Comparison of ENCODE assay signal across 32 mouse cellular contexts in genomic region chr19:4088146-4088545, GRCm38 (mm10). TPM values are rescaled to one million over a fixed set of nuclear protein-coding genes. Genes with fewer than 3 reads are reported as not detected.
"Had no signal": no experiment of that assay in that cellular context is flagged by ENCODE, and none has a peak within 500 bp of the region (broad histone marks: within the 10 kb centered on the region; RNA-seq: fewer than 3 reads in every experiment).

No protein-coding gene starts in this region.

- H3K27me3 ChIP-seq: kidney, embryonic 15.5 days; neural tube, embryonic 13.5 days; stomach, embryonic 15.5 days had no signal

- H3K27ac ChIP-seq: kidney, embryonic 15.5 days; left cerebral cortex, adult 2 months; liver, embryonic 15.5 days; macrophage; midbrain, embryonic 10.5 days; midbrain, embryonic 13.5 days; neural tube, embryonic 13.5 days; stomach, embryonic 15.5 days had no signal

- ATAC-seq: midbrain, embryonic 13.5 days; midbrain, embryonic 16.5 days had no signal

- H3K4me3 ChIP-seq: kidney, embryonic 15.5 days; left cerebral cortex, adult 2 months; liver, embryonic 15.5 days; megakaryocyte, embryonic 14.5 days; midbrain, embryonic 10.5 days; midbrain, embryonic 13.5 days; myocyte; neural tube, embryonic 13.5 days; stomach, embryonic 15.5 days had no signal

- H3K4me2 ChIP-seq: kidney, embryonic 15.5 days; liver, embryonic 11.5 days; liver, embryonic 15.5 days; midbrain, embryonic 13.5 days; neural tube, embryonic 13.5 days; stomach, embryonic 15.5 days had no signal

- H3K36me3 ChIP-seq: kidney, embryonic 15.5 days; liver, embryonic 15.5 days; midbrain, embryonic 10.5 days; midbrain, embryonic 13.5 days; neural tube, embryonic 13.5 days; stomach, embryonic 15.5 days had no signal

- H3K9ac ChIP-seq: kidney, embryonic 15.5 days; liver, embryonic 15.5 days; midbrain, embryonic 13.5 days; neural tube, embryonic 13.5 days; stomach, embryonic 15.5 days had no signal

- DNase-seq: kidney, adult 8-10 months; kidney, postnatal 10 days; kidney, postnatal 36 days; layer of hippocampus, postnatal 36 days; lung, adult 18-20 months; retina, postnatal 1 day; right cerebral cortex, postnatal 25 days; spleen, adult 18-20 months; thymus, adult 2 months; thymus, postnatal 25 days had no signal

- H3K4me1 ChIP-seq: midbrain, embryonic 13.5 days; neural tube, embryonic 13.5 days; stomach, embryonic 15.5 days had no signal

- H3K9me3 ChIP-seq: kidney, embryonic 15.5 days; liver, embryonic 15.5 days; megakaryocyte, embryonic 14.5 days; midbrain, embryonic 10.5 days; midbrain, embryonic 13.5 days; neural tube, embryonic 13.5 days; stomach, embryonic 15.5 days had no signal

RNA-seq across cellular contexts. Expression of gene Cabp2, which starts 6.8 kb away (rescaled TPM):
- total RNA-seq: layer of hippocampus, adult 8-10 months; layer of hippocampus, postnatal 10 days; layer of hippocampus, postnatal 36 days; left cerebral cortex, adult 2 months; left cerebral cortex, postnatal 10 days; left cerebral cortex, postnatal 36 days; monocyte, adult 5-6 weeks; neutrophil, adult 5-6 weeks had no signal
- polyA plus RNA-seq: limb, embryonic 11.5 days; limb, embryonic 14.5 days; lung, embryonic 16.5 days; macrophage; midbrain, embryonic 10.5 days; midbrain, embryonic 13.5 days; midbrain, embryonic 16.5 days; myocyte; neural tube, embryonic 13.5 days; urinary bladder, adult 2 months had no signal

RNA-seq across cellular contexts. Expression of gene Gstp3, which starts 28.8 kb away (rescaled TPM):
- total RNA-seq: layer of hippocampus, adult 8-10 months; layer of hippocampus, postnatal 10 days; layer of hippocampus, postnatal 36 days; left cerebral cortex, adult 2 months; left cerebral cortex, postnatal 10 days; left cerebral cortex, postnatal 36 days had no signal
- polyA plus RNA-seq: macrophage; midbrain, embryonic 13.5 days; midbrain, embryonic 16.5 days; neural tube, embryonic 13.5 days had no signal
